In genomic region chr9:67132370-67132769, GRCm38 (mm10) we compare ENCODE assay signal across 24 mouse cellular contexts.
"Had no signal": no experiment of that assay in that cellular context is flagged by ENCODE, and none has a peak within 500 bp of the region (broad histone marks: within the 10 kb centered on the region; RNA-seq: fewer than 3 reads in every experiment).

No protein-coding gene starts in this region.

- H3K27ac ChIP-seq: heart, embryonic 13.5 days; heart, embryonic 15.5 days; hindbrain, embryonic 13.5 days; hindbrain, embryonic 15.5 days; hindbrain, postnatal 0 days; layer of hippocampus, adult 2 months; left cerebral cortex, adult 2 months; limb, embryonic 13.5 days; limb, embryonic 15.5 days; liver, embryonic 12.5 days; liver, embryonic 14.5 days had no signal

- H3K4me2 ChIP-seq: heart, embryonic 11.5 days; heart, embryonic 13.5 days; heart, embryonic 15.5 days; hindbrain, embryonic 13.5 days; hindbrain, embryonic 15.5 days; limb, embryonic 13.5 days; limb, embryonic 15.5 days had no signal

- DNase-seq: forebrain, postnatal 0 days; gastrocnemius, postnatal 10 days; gastrocnemius, postnatal 25 days; heart, adult 18-20 months; heart, postnatal 14 days; heart, postnatal 36 days; kidney, adult 18-20 months; kidney, adult 8-10 months; kidney, postnatal 10 days; kidney, postnatal 25 days; kidney, postnatal 4 days; left cerebral cortex, postnatal 4 days had no signal

- H3K9me3 ChIP-seq: heart, embryonic 13.5 days; heart, embryonic 15.5 days; hindbrain, embryonic 13.5 days; hindbrain, embryonic 15.5 days; limb, embryonic 13.5 days; limb, embryonic 15.5 days; liver, embryonic 12.5 days had no signal

- H3K9ac ChIP-seq: forebrain, postnatal 0 days; heart, embryonic 13.5 days; heart, embryonic 15.5 days; hindbrain, embryonic 13.5 days; hindbrain, embryonic 15.5 days; limb, embryonic 13.5 days; limb, embryonic 15.5 days; liver, embryonic 12.5 days; liver, embryonic 14.5 days had no signal

- ATAC-seq: forebrain, postnatal 0 days; hindbrain, postnatal 0 days; liver, embryonic 12.5 days had no signal

- H3K4me3 ChIP-seq: heart, embryonic 13.5 days; heart, embryonic 15.5 days; hindbrain, embryonic 13.5 days; hindbrain, embryonic 15.5 days; layer of hippocampus, adult 2 months; left cerebral cortex, adult 2 months; limb, embryonic 13.5 days; limb, embryonic 15.5 days; liver, embryonic 12.5 days had no signal

- H3K27me3 ChIP-seq: heart, embryonic 13.5 days; heart, embryonic 15.5 days; hindbrain, embryonic 13.5 days; hindbrain, embryonic 15.5 days; limb, embryonic 13.5 days; limb, embryonic 15.5 days had no signal

- H3K36me3 ChIP-seq: heart, embryonic 13.5 days; heart, embryonic 15.5 days; hindbrain, embryonic 13.5 days; hindbrain, embryonic 15.5 days; limb, embryonic 13.5 days; limb, embryonic 15.5 days; liver, embryonic 12.5 days had no signal
